Mouse (Mus musculus) heart, embryonic 14.5 days (tissue): ENCODE measurements around the gene Nrip1. TPM values are rescaled to one million over a fixed set of nuclear protein-coding genes. Genes with fewer than 3 reads are reported as not detected.

Experiments used
- ATAC-seq: fragments of 200-750 bp; cut with Nextera tagmentation; 2 replicates; pipeline ENCODE4 v1.8.0; 2017; ENCODE audit warnings: low read depth, moderate TSS enrichment; ENCODE audit not compliant: insufficient number of reproducible peaks, insufficient read depth, low FRiP score
- H3K27ac ChIP-seq, 2 experiments: fragments of 200-500 bp in 1 of 2; fragments of 300-500 bp in 1 of 2; sonication (generic) in 1 of 2; replicated peaks in 1 of 2; 2 replicates each; pipeline ENCODE4 v1.5.1; 2012 to 2014; ENCODE audit warnings: low read depth in 2 of 2, low read length in 2 of 2, control low read depth in 1 of 2, mild to moderate bottlenecking in 1 of 2, mixed read lengths in 1 of 2; ENCODE audit not compliant: control insufficient read depth in 1 of 2, insufficient read depth in 1 of 2
- H3K27me3 ChIP-seq: fragments of 300-500 bp; sonication (generic); 2 replicates; pipeline ENCODE4 v1.6.1; 2014; ENCODE audit warnings: mild to moderate bottlenecking, low read length, control low read depth; ENCODE audit not compliant: control insufficient read depth, insufficient read depth
- H3K36me3 ChIP-seq: fragments of 300-500 bp; sonication (generic); 2 replicates; pipeline ENCODE4 v1.6.1; 2014; ENCODE audit warnings: mild to moderate bottlenecking, control low read depth, low read length, mixed read lengths; ENCODE audit not compliant: control insufficient read depth, insufficient read depth
- H3K4me1 ChIP-seq, 2 experiments: fragments of 200-500 bp in 1 of 2; fragments of 300-500 bp in 1 of 2; sonication (generic) in 1 of 2; 2 replicates each; pipeline ENCODE4 v1.6.1; 2012 to 2014; ENCODE audit warnings: low read length in 2 of 2, control low read depth in 1 of 2, mixed read lengths in 1 of 2; ENCODE audit not compliant: control insufficient read depth in 2 of 2, insufficient read depth in 2 of 2
- H3K4me2 ChIP-seq: fragments of 300-500 bp; sonication (generic); 2 replicates; pipeline ENCODE4 v1.6.1; 2014; ENCODE audit warnings: mild to moderate bottlenecking, low read length
- H3K4me3 ChIP-seq, 2 experiments: fragments of 200-500 bp in 1 of 2; fragments of 300-500 bp in 1 of 2; sonication (generic) in 1 of 2; 2 replicates each; pipeline ENCODE4 v1.5.1; 2012 to 2014; ENCODE audit warnings: low read length in 2 of 2, mild to moderate bottlenecking in 2 of 2, control low read depth in 1 of 2, low read depth in 1 of 2, moderate library complexity in 1 of 2; ENCODE audit not compliant: control insufficient read depth in 1 of 2, insufficient read depth in 1 of 2
- H3K9ac ChIP-seq: fragments of 300-500 bp; sonication (generic); 2 replicates; pipeline ENCODE4 v1.6.1; 2014; ENCODE audit warnings: mild to moderate bottlenecking, low read length
- H3K9me3 ChIP-seq: fragments of 300-500 bp; sonication (generic); 2 replicates; pipeline ENCODE4 v1.6.1; 2016; ENCODE audit warnings: low read length, control low read depth; ENCODE audit not compliant: control insufficient read depth
- WGBS: fragments of 180-500 bp; shearing (Covaris S2); extraction: QIAGEN DNeasy Blood & Tissue Kit; methylation state at CpG from one replicate; pipeline ENCODE4 v1.1.7; 2014; 5-methylcytosine and 5-hydroxymethylcytosine counted together
- polyA plus RNA-seq: library from polyadenylated mRNA; unstranded; fragments of >200 nt; fragmentation: Nextera tagmentation; extraction: Ambion mirVana; gene quantifications from 2 replicates; pipeline ENCODE4 v1.2.1, GENCODE M21; 2014

Nrip1 gene
- polyA plus RNA-seq, 1 experiment from 2014 or later, result 20.8 TPM

DNA sequence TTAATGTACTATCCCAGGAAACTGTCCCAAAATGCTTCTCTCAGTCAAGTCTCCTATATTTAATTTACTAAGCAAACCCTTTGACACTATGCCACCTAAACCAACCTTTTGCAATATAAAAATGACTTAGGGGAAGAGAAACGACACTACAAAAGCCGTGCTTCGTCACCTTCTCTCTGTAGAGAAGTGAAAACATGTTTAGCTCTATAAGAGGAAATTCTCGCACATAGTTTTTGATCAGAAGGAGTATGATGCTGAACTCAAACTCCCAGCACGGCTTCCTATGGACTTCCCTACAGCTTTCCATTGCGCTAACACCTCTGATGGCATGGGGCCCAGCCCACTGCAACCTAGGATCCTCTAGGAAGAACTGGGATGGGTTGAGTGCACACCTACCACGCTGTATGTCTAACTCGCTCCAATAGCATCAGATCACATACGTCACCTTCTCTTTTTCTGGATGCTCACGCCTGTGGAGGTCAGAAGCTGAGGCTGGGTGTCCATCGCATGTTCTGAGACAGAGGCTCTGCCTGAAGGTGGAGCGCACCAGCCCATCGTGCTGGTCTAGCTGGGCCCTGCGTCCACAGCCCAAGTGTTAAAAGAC lies 17.6 kb downstream of the Nrip1 start:
- no peak overlapping the region for H3K9ac ChIP-seq
- H3K27ac ChIP-seq, result no peak overlapping the region
- no peaks in the 10 kb centered on the region for H3K27me3 ChIP-seq
- peaks cover 8% of the 10 kb centered on the region for H3K36me3 ChIP-seq
- H3K4me3 ChIP-seq, result no peak overlapping the region
- H3K9me3 ChIP-seq, result no peaks in the 10 kb centered on the region
- 93% methylated on average over 14 of the region's 14 CpGs for WGBS
- no peak for ATAC-seq
- H3K4me1 ChIP-seq, result peaks cover 4 to 6% of the 10 kb centered on the region in 2 experiments
- H3K4me2 ChIP-seq, result no peak overlapping the region

GRCm38 (mm10) chr16:76355267-76355666 lies 18.4 kb downstream of the Nrip1 start:
- no peak for ATAC-seq
- no peaks in the 10 kb centered on the region for H3K27me3 ChIP-seq
- no peak overlapping the region for H3K27ac ChIP-seq
- peaks cover 16% of the 10 kb centered on the region for H3K36me3 ChIP-seq
- H3K4me1 ChIP-seq, result peaks cover 4 to 6% of the 10 kb centered on the region in 2 experiments
- H3K4me2 ChIP-seq, result no peak overlapping the region
- no peaks in the 10 kb centered on the region for H3K9me3 ChIP-seq
- H3K4me3 ChIP-seq, result no peak overlapping the region
- 85% methylated on average over 5 of the region's 5 CpGs for WGBS
- no peak overlapping the region for H3K9ac ChIP-seq

- H3K4me3 ChIP-seq, result no peak overlapping the region
- no peak overlapping the region for H3K9ac ChIP-seq
- peaks cover 4 to 6% of the 10 kb centered on the region in 2 experiments for H3K4me1 ChIP-seq
- H3K27me3 ChIP-seq, result no peaks in the 10 kb centered on the region
- H3K9me3 ChIP-seq, result no peaks in the 10 kb centered on the region
- H3K27ac ChIP-seq, result no peak overlapping the region
- peaks cover 18% of the 10 kb centered on the region for H3K36me3 ChIP-seq
- 60% methylated on average over 3 of the region's 3 CpGs for WGBS
- no peak overlapping the region for H3K4me2 ChIP-seq
- no peak for ATAC-seq
Observed at GRCm38 (mm10) chr16:76354841-76355240, 18.8 kb downstream of the Nrip1 start.

DNA sequence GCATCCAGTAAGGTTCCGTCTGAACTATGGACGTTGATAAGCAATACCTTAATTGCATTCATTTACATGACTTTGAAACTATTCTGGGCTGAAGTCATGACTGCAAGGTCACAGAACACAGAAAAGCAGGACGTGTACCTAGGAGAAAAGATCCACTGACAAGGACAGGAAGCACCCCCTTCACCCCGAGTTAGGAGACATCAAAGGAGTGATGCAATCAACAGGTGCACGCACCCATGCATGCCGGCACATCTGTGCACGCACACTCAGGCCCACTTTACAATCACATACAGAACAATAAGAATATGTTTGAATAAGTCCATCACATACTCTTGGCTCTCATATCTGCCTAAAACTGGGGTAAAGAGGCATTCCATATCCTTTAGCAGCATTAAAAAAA lies 19.3 kb downstream of the Nrip1 start:
- H3K9ac ChIP-seq, result no peak overlapping the region
- 54% methylated on average over 7 of the region's 7 CpGs for WGBS
- ATAC-seq, result no peak
- H3K27me3 ChIP-seq, result no peaks in the 10 kb centered on the region
- H3K27ac ChIP-seq, result no peak overlapping the region
- H3K36me3 ChIP-seq, result peaks cover 23% of the 10 kb centered on the region
- no peaks in the 10 kb centered on the region for H3K9me3 ChIP-seq
- no peak overlapping the region for H3K4me3 ChIP-seq
- H3K4me2 ChIP-seq, result no peak overlapping the region
- H3K4me1 ChIP-seq, result peaks cover 4 to 6% of the 10 kb centered on the region in 2 experiments

DNA sequence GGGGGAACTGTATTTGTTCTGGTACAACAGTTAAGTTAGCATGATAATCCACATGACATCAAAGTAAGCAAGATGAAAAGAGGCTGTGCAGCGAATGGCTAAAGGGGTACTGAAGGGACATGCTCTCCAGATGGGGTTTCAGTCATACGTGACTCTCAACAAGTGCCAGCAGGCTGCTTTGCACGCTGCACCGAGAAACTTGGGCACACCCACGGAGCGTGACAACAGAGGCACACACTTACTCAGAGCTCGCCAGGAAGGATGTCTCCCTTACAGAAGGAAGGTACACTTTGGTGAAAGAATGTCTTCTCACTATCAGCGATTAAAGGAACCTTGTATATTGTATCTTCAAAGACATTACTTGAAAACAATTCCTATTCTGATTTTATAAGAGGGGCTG lies 22.7 kb downstream of the Nrip1 start:
- Histone ChIP-seq H3K4me1 (peaks cover 4 to 6% of the 10 kb centered on the region in 2 experiments), H3K9ac (no peak overlapping the region), H3K4me2 (no peak overlapping the region), H3K36me3 (peaks cover 33% of the 10 kb centered on the region), H3K9me3 (no peaks in the 10 kb centered on the region), H3K4me3 (no peak overlapping the region), H3K27me3 (no peaks in the 10 kb centered on the region), H3K27ac (no peak overlapping the region)
- no peak for ATAC-seq
- 89% methylated on average over 8 of the region's 8 CpGs for WGBS

DNA sequence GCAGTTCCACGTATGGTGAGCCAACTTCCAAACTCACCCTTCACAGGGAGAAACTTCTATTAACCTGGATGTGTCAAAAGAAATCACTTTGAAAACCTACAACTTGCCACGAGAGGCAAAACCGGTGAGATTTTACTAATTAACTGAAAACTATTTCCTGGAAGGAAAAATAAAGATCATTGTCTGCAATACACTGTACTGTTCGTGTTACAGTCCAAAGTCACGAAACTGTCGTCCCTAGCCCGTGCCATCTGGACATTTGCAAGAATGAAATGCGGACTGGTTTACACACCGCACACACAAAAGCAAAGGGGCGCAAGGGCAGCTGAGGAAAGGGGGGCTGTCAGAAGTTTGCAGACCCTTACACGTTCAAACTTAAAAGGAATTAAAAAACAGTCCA lies 24.6 kb downstream of the Nrip1 start:
- H3K9me3 ChIP-seq, result peaks cover 2% of the 10 kb centered on the region; the same call in 1 of the 2 replicates
- peaks cover 37% of the 10 kb centered on the region for H3K36me3 ChIP-seq
- H3K4me1 ChIP-seq, result peaks cover under 1 to 2% of the 10 kb centered on the region in 2 experiments; a peak in 2 of 4 replicates
- H3K9ac ChIP-seq, result no peak overlapping the region
- WGBS, result 86% methylated on average over 11 of the region's 11 CpGs
- H3K27me3 ChIP-seq, result no peaks in the 10 kb centered on the region
- no peak overlapping the region for H3K4me2 ChIP-seq
- no peak overlapping the region for H3K27ac ChIP-seq
- ATAC-seq, result no peak
- H3K4me3 ChIP-seq, result no peak overlapping the region

GRCm38 (mm10) chr16:76347719-76348421 lies 25.8 kb downstream of the Nrip1 start:
- WGBS, result 92% methylated on average over 13 of the region's 13 CpGs
- Histone ChIP-seq H3K9ac (no peak overlapping the region), H3K27me3 (no peaks in the 10 kb centered on the region), H3K36me3 (peaks cover 39% of the 10 kb centered on the region), H3K4me2 (no peak overlapping the region), H3K4me3 (no peak overlapping the region), H3K27ac (no peak overlapping the region), H3K4me1 (peaks cover 0 to 2% of the 10 kb centered on the region in 2 experiments; a peak in 1 of 4 replicates), H3K9me3 (peaks cover 5% of the 10 kb centered on the region; the same call in 1 of the 2 replicates)
- no peak for ATAC-seq
